Mouse (Mus musculus) bone marrow macrophage, adult 2 months (primary cell): ENCODE measurements around the gene Lmod2.

Experiments
- CTCF ChIP-seq: IDR thresholded peaks from 2 replicates; pipeline ENCODE4 v1.5.1; 2012; ENCODE audit warnings: low read depth, mild to moderate bottlenecking, low read length, moderate library complexity
- POLR2A ChIP-seq: IDR thresholded peaks from 2 replicates; pipeline ENCODE4 v1.6.1; 2012; ENCODE audit warnings: mild to moderate bottlenecking, low read depth, low read length, borderline replicate concordance

DNA sequence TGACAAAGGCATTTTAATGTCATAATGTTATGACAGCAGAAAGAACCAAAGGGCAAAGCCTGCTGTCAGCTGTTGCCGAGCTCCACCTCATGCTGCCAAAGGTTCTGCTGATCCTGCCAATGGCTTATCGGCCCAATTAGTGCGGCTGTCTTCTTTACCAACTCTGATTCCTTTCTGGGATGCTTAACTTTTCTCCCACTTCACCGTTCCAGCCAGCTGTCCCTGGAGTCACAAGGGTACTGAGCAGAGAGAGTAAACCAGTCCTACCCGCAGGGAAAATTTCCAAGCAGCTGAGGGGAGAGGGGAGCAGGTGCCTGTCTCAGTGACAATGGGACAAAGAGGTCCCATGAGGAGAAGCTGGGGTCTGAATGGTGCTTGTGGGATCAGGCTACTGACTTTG, 2.1 kb downstream of the Lmod2 start:
- TF ChIP-seq CTCF, result no peak
- no peak for TF ChIP-seq POLR2A
